Mouse (Mus musculus) left cerebral cortex, postnatal 10 days (tissue): ENCODE measurements around the gene R3hdm4. TPM values are rescaled to one million over a fixed set of nuclear protein-coding genes. Genes with fewer than 3 reads are reported as not detected.

Source experiments
- DNase-seq, 2 experiments: peaks; one replicate each; pipeline ENCODE4 v3.0.0; 2021 to 2022; ENCODE audit warnings: low spot score in 2 of 2, mixed read lengths in 1 of 2; ENCODE audit errors: extremely low spot score in 1 of 2
- intact Hi-C: fragments of 180-260 bp; cut with DNase I; formaldehyde crosslinking; loops from one replicate; pipeline ENCODE4 v1.15.1; 2025
- total RNA-seq, 2 experiments: library from RNA; stranded (reverse); gene quantifications; 2 replicates each; pipeline ENCODE4 v1.2.3; 2021

The R3hdm4 gene
- total RNA-seq, 2 experiments from 2014 or later = 389 to 406 TPM

- DNase-seq = no peak
- intact Hi-C loops = no loop called here
Observed at GRCm38 (mm10) chr10:79946752-79947322, 25.8 kb upstream of the R3hdm4 start.

- intact Hi-C loops = no loop called here
- DNase-seq = no peak
Observed at GRCm38 (mm10) chr10:79945507-79946234, 24.7 kb upstream of the R3hdm4 start.

GRCm38 (mm10) chr10:79943471-79943901 lies 22.5 kb upstream of the R3hdm4 start:
- intact Hi-C loops = no loop called here

GRCm38 (mm10) chr10:79942988-79943387 lies 22.0 kb upstream of the R3hdm4 start:
- intact Hi-C loops = no loop called here
- DNase-seq = no peak

More at GRCm38 (mm10) chr10:79943471-79943901, 22.5 kb upstream of the R3hdm4 start:
- DNase-seq = no peak

GRCm38 (mm10) chr10:79940749-79941148 lies 19.7 kb upstream of the R3hdm4 start:
- intact Hi-C loops = no loop called here
- DNase-seq = peak in 1 of 2 experiments; percentile 68

- DNase-seq = no peak
- intact Hi-C loops = no loop called here
Observed at GRCm38 (mm10) chr10:79937775-79938526, 16.9 kb upstream of the R3hdm4 start.

GRCm38 (mm10) chr10:79936911-79937441 lies 16.0 kb upstream of the R3hdm4 start:
- intact Hi-C loops = no loop called here

GRCm38 (mm10) chr10:79936284-79936910 lies 15.4 kb upstream of the R3hdm4 start:
- DNase-seq = no peak
- intact Hi-C loops = no loop called here

More at GRCm38 (mm10) chr10:79936911-79937441, 16.0 kb upstream of the R3hdm4 start:
- DNase-seq = peak in 1 of 2 experiments; percentile 78

- intact Hi-C loops = loop anchor here (2.0 kb wide), 1 partner anchor 16 kb away; no protein-coding TSS in a partner anchor
- no peak for DNase-seq
Observed at GRCm38 (mm10) chr10:79934794-79935569, 14.0 kb upstream of the R3hdm4 start.

GRCm38 (mm10) chr10:79934272-79934721 lies 13.3 kb upstream of the R3hdm4 start:
- peak; percentile 76 to 94 for DNase-seq

GRCm38 (mm10) chr10:79933861-79934260 lies 12.9 kb upstream of the R3hdm4 start:
- DNase-seq = no peak
- intact Hi-C loops = loop anchor here (2.0 kb wide), 1 partner anchor 17 kb away; no protein-coding TSS in a partner anchor

More at GRCm38 (mm10) chr10:79934272-79934721, 13.3 kb upstream of the R3hdm4 start:
- intact Hi-C loops = loop anchor here (2.0 kb wide), 1 partner anchor 17 kb away; no protein-coding TSS in a partner anchor

- DNase-seq = peak in 1 of 2 experiments; percentile 64
- intact Hi-C loops = no loop called here
Observed at GRCm38 (mm10) chr10:79933145-79933679, 12.2 kb upstream of the R3hdm4 start.

- peak; percentile 58 to 93 for DNase-seq
- intact Hi-C loops = no loop called here
Observed at GRCm38 (mm10) chr10:79932736-79933135, 11.7 kb upstream of the R3hdm4 start.

- intact Hi-C loops = no loop called here
- DNase-seq = no peak
Observed at GRCm38 (mm10) chr10:79931797-79932196, 10.8 kb upstream of the R3hdm4 start.

GRCm38 (mm10) chr10:79930826-79931186 lies 9.8 kb upstream of the R3hdm4 start:
- intact Hi-C loops = no loop called here
- no peak for DNase-seq

- intact Hi-C loops = no loop called here
- no peak for DNase-seq
Observed at GRCm38 (mm10) chr10:79929967-79930825, 9.2 kb upstream of the R3hdm4 start.
